Mouse (Mus musculus) frontal cortex, adult 2 months (tissue): ENCODE measurements around the gene Fut11. TPM values are rescaled to one million over a fixed set of nuclear protein-coding genes. Genes with fewer than 3 reads are reported as not detected.
"Not testable (repeated sequence)": the region's sequence is repeated elsewhere in the genome, so short reads cannot be mapped to it uniquely, and the experiment has no call there.

Experiments used
- DNase-seq, 2 experiments: peaks; one replicate each; pipeline ENCODE4 v3.0.0; 2022; ENCODE audit warnings: low spot score in 1 of 2; ENCODE audit errors: extremely low spot score in 1 of 2
- polyA plus RNA-seq: library from polyadenylated mRNA; depleted of rRNA; stranded (reverse); fragments of >200 nt; gene quantifications from 2 replicates; pipeline ENCODE4 v1.2.3, GENCODE M21; 2012

Gene Fut11
- polyA plus RNA-seq, 1 experiment = 15.3 TPM

GRCm38 (mm10) chr14:20673735-20674063 is 21.1 kb upstream of the Fut11 start:
- DNase-seq = no peak

- peak; percentile 91 to 98 for DNase-seq
Observed at GRCm38 (mm10) chr14:20674064-20674833, 20.5 kb upstream of the Fut11 start, which contains the start of gene Sec24c. TSS of gene Sec24c (plus strand) at chr14:20674308.

GRCm38 (mm10) chr14:20677906-20678305 is 16.9 kb upstream of the Fut11 start:
- no peak for DNase-seq

- no peak for DNase-seq
Observed at GRCm38 (mm10) chr14:20681742-20682141, 13.0 kb upstream of the Fut11 start.

GRCm38 (mm10) chr14:20682498-20682897 is 12.3 kb upstream of the Fut11 start:
- no peak for DNase-seq

- DNase-seq = peak in 1 of 2 experiments; percentile 58
Observed at GRCm38 (mm10) chr14:20686576-20686975, 8.2 kb upstream of the Fut11 start.

- DNase-seq = no peak
Observed at GRCm38 (mm10) chr14:20689009-20689408, 5.8 kb upstream of the Fut11 start.

- no peak for DNase-seq
Observed at GRCm38 (mm10) chr14:20691772-20692171, 3.0 kb upstream of the Fut11 start.

GRCm38 (mm10) chr14:20693589-20694101 is 1.1 kb upstream of the Fut11 start:
- no peak for DNase-seq

GRCm38 (mm10) chr14:20694185-20694883 is 434 bp upstream of the Fut11 start:
- DNase-seq = peak in 1 of 2 experiments; percentile 36

GRCm38 (mm10) chr14:20695761-20696520 is 1.2 kb downstream of the Fut11 start:
- DNase-seq = no peak

- peak; percentile 70 to 80 for DNase-seq
Observed at GRCm38 (mm10) chr14:20696986-20697385, 2.2 kb downstream of the Fut11 start.

GRCm38 (mm10) chr14:20698515-20698914 is 3.7 kb downstream of the Fut11 start:
- no peak for DNase-seq

GRCm38 (mm10) chr14:20700362-20700761 is 5.6 kb downstream of the Fut11 start:
- DNase-seq = no peak

GRCm38 (mm10) chr14:20701554-20701953 is 6.8 kb downstream of the Fut11 start:
- DNase-seq = no peak

GRCm38 (mm10) chr14:20702096-20702740 is 7.5 kb downstream of the Fut11 start:
- DNase-seq = no peak

GRCm38 (mm10) chr14:20702741-20703381 is 8.1 kb downstream of the Fut11 start, which contains the start of gene Chchd1:
TSS of gene Chchd1 (plus strand) at chr14:20703006.
- DNase-seq = peak; percentile 77 to 90

- not testable (repeated sequence) for DNase-seq
Observed at GRCm38 (mm10) chr14:20703461-20703860, 8.7 kb downstream of the Fut11 start.

GRCm38 (mm10) chr14:20707201-20708190 is 12.7 kb downstream of the Fut11 start, which contains the start of gene Zswim8:
TSS of gene Zswim8 (plus strand) at chr14:20707552.
- peak; percentile 83 to 89 for DNase-seq
